Mouse (Mus musculus): ENCODE measurements around the gene Cyp4f40.
"Not testable (repeated sequence)": the region's sequence is repeated elsewhere in the genome, so short reads cannot be mapped to it uniquely, and the experiment has no call there.

The Cyp4f40 gene

GRCm38 (mm10) chr17:32722151-32722550 is 63.5 kb downstream of the Cyp4f40 start:
- DNase-seq, result peak; percentile 11

DNA sequence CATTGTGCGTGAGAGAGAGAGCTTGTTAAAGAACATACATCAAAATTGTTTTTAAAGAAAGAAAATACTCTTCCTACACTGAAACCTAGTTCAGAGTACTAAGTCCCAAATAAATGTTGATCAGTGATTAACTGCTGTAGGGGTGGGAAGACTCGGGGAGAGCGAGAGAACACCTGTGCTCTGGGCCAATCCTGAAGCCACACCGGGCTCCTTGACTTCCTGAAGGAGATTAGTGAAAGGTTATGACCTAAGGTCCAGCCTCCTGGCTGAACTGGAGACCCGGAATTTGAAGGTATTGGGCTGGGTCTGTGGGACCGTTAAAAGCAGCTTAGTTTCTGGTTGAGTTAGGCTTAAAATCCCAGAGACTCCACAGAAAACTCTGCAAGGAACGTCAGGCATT is 64.1 kb downstream of the Cyp4f40 start:
- peak; percentile 8 for DNase-seq

DNA sequence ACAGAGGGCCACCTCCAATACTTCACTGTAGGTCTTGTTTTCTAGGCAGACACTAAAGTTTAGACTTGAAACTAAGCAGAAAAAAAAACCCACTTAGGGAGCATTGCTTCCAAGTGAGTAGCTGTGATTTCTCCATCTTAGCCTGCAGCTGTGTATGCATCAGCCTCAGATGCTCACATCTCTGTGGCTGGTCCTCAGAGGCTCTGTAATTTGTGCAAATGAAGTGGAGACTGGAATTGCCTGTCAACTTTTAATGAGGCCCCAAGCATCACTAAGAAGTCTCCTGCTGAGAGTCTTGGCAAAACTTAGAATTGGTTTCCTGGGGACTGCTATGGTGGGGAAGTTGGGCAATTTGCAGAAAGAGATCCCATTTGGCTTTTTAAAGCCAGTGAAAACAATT is 67.7 kb downstream of the Cyp4f40 start:
- not testable (repeated sequence) for DNase-seq
